Mouse (Mus musculus) hindbrain, postnatal 0 days (tissue): ENCODE measurements at regions not wholly inside any gene's neighbourhood (a gene's known extent, or its start where the extent isn't known, plus 50 kb on each side); places are given as distances from the start of the nearest gene placed in this dataset.

ENCODE experiments used
- ATAC-seq: fragments of 200-750 bp; cut with Nextera tagmentation; 2 replicates; pipeline ENCODE4 v1.8.0; 2017; ENCODE audit warnings: mild to moderate bottlenecking, moderate TSS enrichment, moderate library complexity
- DNase-seq: peaks from one replicate; pipeline ENCODE4 v3.0.0-alpha.2; 2015; ENCODE audit warnings: low spot score
- H3K27ac ChIP-seq: fragments of 300-500 bp; sonication (generic); 2 replicates; pipeline ENCODE4 v1.5.1; 2014; ENCODE audit warnings: mild to moderate bottlenecking
- H3K27me3 ChIP-seq: fragments of 300-500 bp; sonication (generic); 2 replicates; pipeline ENCODE4 v1.6.1; 2014; ENCODE audit warnings: low read length, mixed read lengths; ENCODE audit not compliant: insufficient read depth
- H3K36me3 ChIP-seq: fragments of 300-500 bp; sonication (generic); 2 replicates; pipeline ENCODE4 v1.6.1; 2014; ENCODE audit warnings: low read length, mixed read lengths; ENCODE audit not compliant: insufficient read depth
- H3K4me1 ChIP-seq: fragments of 300-500 bp; sonication (generic); 2 replicates; pipeline ENCODE4 v1.6.1; 2014; ENCODE audit warnings: antibody characterized with exemption, low read length, mixed read lengths; ENCODE audit not compliant: insufficient read depth
- H3K4me2 ChIP-seq: fragments of 300-500 bp; sonication (generic); 2 replicates; pipeline ENCODE4 v1.6.1; 2014; ENCODE audit warnings: low read depth, mild to moderate bottlenecking, low read length, moderate library complexity, mixed read lengths
- H3K4me3 ChIP-seq: fragments of 300-500 bp; sonication (generic); 2 replicates; pipeline ENCODE4 v1.5.1; 2014; ENCODE audit warnings: low read length
- H3K9ac ChIP-seq: fragments of 300-500 bp; sonication (generic); replicated peaks from 2 replicates; pipeline ENCODE4 v1.6.1; 2014; ENCODE audit warnings: mild to moderate bottlenecking, low read length, moderate library complexity, mixed read lengths
- H3K9me3 ChIP-seq: fragments of 300-500 bp; sonication (generic); 2 replicates; pipeline ENCODE4 v1.6.1; 2016; ENCODE audit warnings: low read length, mixed read lengths
- CTCF ChIP-seq: IDR thresholded peaks from 2 replicates; pipeline ENCODE4 v1.5.1; 2016; ENCODE audit warnings: antibody characterized with exemption, control low read depth, low read depth
- WGBS: fragments of 180-500 bp; shearing (Covaris S2); extraction: QIAGEN DNeasy Blood & Tissue Kit; methylation state at CpG from one replicate; pipeline ENCODE4 v1.1.7; 2014; 5-methylcytosine and 5-hydroxymethylcytosine counted together

GRCm38 (mm10) chr2:101415002-101415401 is 209.5 kb upstream of the Rag2 start:
- Histone ChIP-seq H3K4me2 (no peak overlapping the region), H3K9ac (no peak overlapping the region), H3K4me3 (no peak overlapping the region), H3K27ac (no peak overlapping the region), H3K36me3 (no peaks in the 10 kb centered on the region), H3K9me3 (no peaks in the 10 kb centered on the region), H3K27me3 (no peaks in the 10 kb centered on the region), H3K4me1 (no peaks in the 10 kb centered on the region)
- DNase-seq, result no peak
- no peak for TF ChIP-seq CTCF
- no peak for ATAC-seq
- WGBS, result 95% methylated on average over 1 of the region's 1 CpGs

DNA sequence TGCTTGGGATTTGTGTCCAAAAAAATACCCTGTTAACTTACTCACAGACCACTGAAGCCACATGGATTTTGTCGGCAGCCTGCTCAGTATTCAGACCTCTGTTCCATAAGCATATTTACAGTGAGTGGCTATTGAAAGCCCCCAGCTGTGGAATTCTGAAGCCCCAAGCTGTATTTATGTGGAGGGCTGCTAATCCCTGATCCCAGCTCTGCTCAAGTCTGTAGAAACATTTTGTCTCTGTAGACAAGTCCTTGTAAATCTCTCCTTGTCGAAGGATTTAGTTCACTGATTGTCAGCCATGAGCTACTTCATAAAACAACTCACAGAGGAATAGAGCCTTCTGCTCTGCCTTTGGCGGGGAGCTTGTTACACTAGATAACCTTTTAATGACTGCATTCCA is 207.8 kb upstream of the Rag2 start:
- Histone ChIP-seq H3K36me3 (no peaks in the 10 kb centered on the region), H3K4me1 (no peaks in the 10 kb centered on the region), H3K27ac (no peak overlapping the region), H3K4me3 (no peak overlapping the region), H3K9ac (no peak overlapping the region), H3K9me3 (no peaks in the 10 kb centered on the region), H3K4me2 (no peak overlapping the region), H3K27me3 (no peaks in the 10 kb centered on the region)
- WGBS, result 62% methylated on average over 3 of the region's 3 CpGs
- DNase-seq, result no peak
- no peak for ATAC-seq
- TF ChIP-seq CTCF, result no peak

DNA sequence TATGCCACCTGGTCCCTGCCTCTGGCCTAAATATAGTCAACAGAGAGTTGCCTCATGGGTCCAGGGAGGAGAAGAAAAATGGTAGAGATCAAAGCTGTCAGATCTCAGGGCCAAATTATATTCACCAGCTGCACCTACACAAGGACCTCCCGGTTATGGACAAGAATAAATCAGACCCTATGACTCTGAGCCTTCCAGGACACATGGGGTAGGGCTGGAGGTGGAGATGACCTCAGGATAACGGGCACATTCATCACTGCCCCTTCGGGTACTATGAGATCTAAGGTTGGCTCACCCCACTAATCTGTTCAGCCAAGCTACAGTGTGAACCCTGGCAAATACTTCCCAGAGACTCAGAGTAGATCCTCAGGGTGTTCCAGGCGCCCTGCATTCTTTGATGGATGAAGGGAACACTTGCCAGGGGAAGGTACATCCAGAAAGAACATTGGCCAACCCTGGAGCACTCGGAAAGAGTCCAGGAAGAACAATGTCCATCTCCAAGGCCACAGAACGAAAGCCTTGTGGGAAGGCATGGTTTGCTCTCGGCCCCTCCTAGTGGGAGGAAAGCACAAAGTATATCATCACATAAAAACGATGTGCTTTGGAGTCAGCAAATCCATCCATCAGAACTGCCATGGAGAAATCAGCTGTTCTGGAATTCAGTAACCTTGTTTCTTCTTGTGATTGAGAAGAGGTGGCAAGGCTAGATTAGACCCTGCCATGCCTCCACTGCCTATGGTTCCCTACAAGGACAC is 191.2 kb upstream of the Rag2 start:
- ATAC-seq (no peak), DNase-seq (no peak)
- Histone ChIP-seq H3K27ac (no peak overlapping the region), H3K4me2 (no peak overlapping the region), H3K4me1 (no peaks in the 10 kb centered on the region), H3K27me3 (no peaks in the 10 kb centered on the region), H3K9me3 (no peaks in the 10 kb centered on the region), H3K36me3 (no peaks in the 10 kb centered on the region), H3K4me3 (no peak overlapping the region), H3K9ac (no peak overlapping the region)
- TF ChIP-seq CTCF, result no peak
- WGBS, result 84% methylated on average over 8 of the region's 8 CpGs

DNA sequence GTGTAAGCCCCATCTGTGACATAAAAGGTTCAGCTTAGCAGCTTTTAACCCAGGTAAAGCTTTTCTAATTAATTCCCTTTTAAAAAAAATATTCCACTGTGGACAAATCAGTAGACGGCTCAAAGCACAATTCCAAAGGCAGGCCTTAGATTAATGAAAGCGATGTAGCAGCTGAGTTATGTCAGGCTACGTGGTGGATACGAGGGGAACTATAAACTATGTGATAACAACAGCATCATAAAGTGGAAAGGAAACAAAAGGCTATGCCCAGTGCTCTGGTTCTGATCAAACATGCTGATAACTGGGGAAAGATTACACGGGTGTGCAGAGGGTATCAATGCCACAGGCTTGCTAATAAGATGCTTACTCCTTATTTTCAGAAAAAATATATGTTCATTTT is 184.3 kb upstream of the Rag2 start:
- DNase-seq (no peak), ATAC-seq (no peak)
- WGBS, result 69% methylated on average over 5 of the region's 5 CpGs
- TF ChIP-seq CTCF, result no peak
- Histone ChIP-seq H3K4me3 (no peak overlapping the region), H3K4me1 (no peaks in the 10 kb centered on the region), H3K9ac (no peak overlapping the region), H3K36me3 (no peaks in the 10 kb centered on the region), H3K9me3 (no peaks in the 10 kb centered on the region), H3K27ac (no peak overlapping the region), H3K27me3 (no peaks in the 10 kb centered on the region), H3K4me2 (no peak overlapping the region)

- no peaks in the 10 kb centered on the region for H3K36me3 ChIP-seq
- no peak overlapping the region for H3K9ac ChIP-seq
- no peak overlapping the region for H3K4me3 ChIP-seq
- WGBS, result 79% methylated on average over 5 of the region's 5 CpGs
- no peak for DNase-seq
- H3K9me3 ChIP-seq, result no peaks in the 10 kb centered on the region
- no peaks in the 10 kb centered on the region for H3K27me3 ChIP-seq
- no peak overlapping the region for H3K4me2 ChIP-seq
- no peaks in the 10 kb centered on the region for H3K4me1 ChIP-seq
- no peak for ATAC-seq
- H3K27ac ChIP-seq, result no peak overlapping the region
- TF ChIP-seq CTCF, result no peak
Measured at GRCm38 (mm10) chr2:101441081-101441630, 183.4 kb upstream of the Rag2 start.

DNA sequence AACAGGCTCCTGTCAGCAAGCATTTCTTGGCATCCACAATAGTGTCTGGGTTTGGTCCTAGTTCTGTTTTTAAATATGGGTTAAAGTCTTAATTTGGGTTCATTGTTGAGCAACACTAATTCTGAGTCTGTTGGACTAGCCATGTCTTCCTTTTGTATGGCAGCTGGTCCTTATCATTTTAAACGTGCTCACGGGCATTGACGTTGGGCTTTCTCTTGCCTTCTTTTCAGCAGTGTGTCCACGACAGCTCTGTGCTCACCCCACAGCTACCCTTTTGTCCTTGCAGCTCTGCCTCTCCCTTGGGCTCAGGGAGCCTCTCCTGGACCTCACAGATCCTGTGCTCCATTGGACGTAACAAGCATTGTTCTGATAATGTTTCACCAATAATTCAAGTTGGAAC is 168.9 kb upstream of the Rag2 start:
- Histone ChIP-seq H3K36me3 (no peaks in the 10 kb centered on the region), H3K9me3 (no peaks in the 10 kb centered on the region), H3K9ac (no peak overlapping the region), H3K4me3 (no peak overlapping the region), H3K4me1 (no peaks in the 10 kb centered on the region), H3K27me3 (no peaks in the 10 kb centered on the region), H3K4me2 (no peak overlapping the region), H3K27ac (no peak overlapping the region)
- no peak for TF ChIP-seq CTCF
- WGBS, result 74% methylated on average over 5 of the region's 5 CpGs
- ATAC-seq (no peak), DNase-seq (no peak)

DNA sequence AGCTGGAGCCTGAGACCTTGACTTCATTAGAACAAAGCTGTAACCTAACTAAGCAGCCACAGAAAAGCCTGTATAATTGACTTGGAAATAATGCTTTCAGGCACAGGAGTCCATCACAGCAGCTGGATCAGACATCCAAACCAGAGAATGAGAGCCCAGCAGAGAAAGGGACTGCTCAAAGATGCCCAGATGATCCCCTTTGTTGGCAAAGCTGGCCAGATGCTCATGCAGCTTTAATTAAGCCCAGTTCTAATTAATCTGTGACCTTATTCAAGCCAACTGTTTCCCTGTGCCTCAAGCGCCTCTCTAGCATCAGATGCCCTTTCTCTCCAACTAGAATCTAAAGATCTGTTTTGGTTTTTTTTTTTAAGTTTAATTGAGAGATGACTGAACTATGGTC is 165.6 kb upstream of the Rag2 start:
- H3K9ac ChIP-seq, result no peak overlapping the region
- H3K4me1 ChIP-seq, result no peaks in the 10 kb centered on the region
- no peaks in the 10 kb centered on the region for H3K27me3 ChIP-seq
- H3K4me2 ChIP-seq, result no peak overlapping the region
- no peak overlapping the region for H3K4me3 ChIP-seq
- H3K27ac ChIP-seq, result no peak overlapping the region
- H3K36me3 ChIP-seq, result no peaks in the 10 kb centered on the region
- TF ChIP-seq CTCF, result no peak
- ATAC-seq, result no peak
- 73% methylated on average over 1 of the region's 1 CpGs for WGBS
- peak; percentile 25 for DNase-seq
- no peaks in the 10 kb centered on the region for H3K9me3 ChIP-seq
